Mouse (Mus musculus) effector memory CD4-positive, alpha-beta T cell, adult 7 months (primary cell): ENCODE results near the gene C2cd6. TPM values are rescaled to one million over a fixed set of nuclear protein-coding genes. Genes with fewer than 3 reads are reported as not detected.

Source experiments
- polyA plus RNA-seq: library from polyadenylated mRNA; unstranded; fragments of 100-300 nt; shearing (Covaris generic); gene quantifications from one replicate; pipeline ENCODE4 v1.2.1, GENCODE M21; 2017

Gene C2cd6
- polyA plus RNA-seq: 0.17 TPM

DNA sequence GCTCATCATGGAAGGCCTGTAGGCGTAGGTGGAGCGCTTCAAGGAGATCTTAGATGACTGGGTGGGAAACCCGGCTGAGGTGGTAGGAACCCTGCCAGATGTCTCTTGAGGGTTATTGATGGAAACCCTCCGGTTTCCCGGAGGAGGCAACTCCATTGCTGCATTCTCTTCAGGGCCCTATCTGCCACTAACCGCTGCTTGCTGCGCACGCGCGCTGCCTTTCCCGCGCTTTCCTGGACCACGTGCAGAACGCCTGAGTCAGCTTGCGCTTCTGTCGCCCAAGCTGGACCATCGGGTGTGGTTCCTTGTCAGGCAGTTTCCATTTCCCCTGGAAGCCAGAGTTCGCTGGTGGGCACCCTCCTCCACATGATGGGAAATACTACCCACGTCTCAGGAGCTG lies at the start of gene C2cd6:
TSS of gene C2cd6 (minus strand) at position 196 of the 400 bp plus-strand sequence.

DNA sequence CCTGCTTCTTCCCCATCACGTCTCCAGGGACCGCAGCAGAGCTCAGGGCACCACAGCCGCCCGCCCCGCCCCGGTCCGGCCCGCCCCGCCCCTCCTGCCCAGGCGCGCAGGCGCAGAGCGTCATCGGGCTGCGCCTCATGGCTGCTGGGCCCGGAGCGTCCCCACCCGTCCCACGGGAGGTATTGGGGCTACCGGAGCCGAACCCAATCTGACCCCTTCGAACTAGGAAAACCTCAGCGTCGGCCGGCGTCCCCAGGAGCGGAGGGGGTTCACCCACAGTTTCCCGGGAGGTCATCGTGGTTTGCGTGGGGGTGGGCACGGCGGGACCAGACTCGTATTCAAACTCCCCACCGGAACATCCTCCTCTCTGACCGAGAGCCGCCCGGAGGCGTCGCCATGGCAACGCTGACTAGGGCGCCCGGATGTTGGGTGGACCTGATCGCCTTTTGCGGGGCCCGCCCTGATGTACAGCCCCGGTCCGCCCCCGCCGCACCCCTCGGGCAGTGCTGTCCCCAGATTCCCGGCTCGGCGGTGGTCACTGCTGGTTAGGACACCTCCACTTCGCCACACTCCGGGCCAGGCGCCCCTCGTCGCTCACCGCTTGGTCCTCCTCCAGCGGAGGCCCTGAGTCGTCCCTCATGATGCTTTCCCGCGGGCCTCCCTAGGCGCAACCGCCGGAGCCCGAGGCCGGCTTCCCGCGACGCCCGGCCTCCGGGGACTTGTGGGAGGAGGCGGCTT lies 25.2 kb upstream of the C2cd6 start, which contains the start of gene Tmem237:
TSS of gene Tmem237 (minus strand) at position 689 of the 738 bp plus-strand sequence.

Other genes with a start within 250 kb of the C2cd6 start
- 40.2 TPM for gene Trak2, start 121.5 kb downstream of the C2cd6 start, polyA plus RNA-seq
- 11.5 TPM for gene Stradb, start 121.4 kb downstream of the C2cd6 start, polyA plus RNA-seq
- 8.7 TPM for gene Tmem237, start 25.5 kb upstream of the C2cd6 start, polyA plus RNA-seq
- gene Mpp4, start 68.5 kb upstream of the C2cd6 start, polyA plus RNA-seq: not detected
- 14.6 TPM for gene Als2, start 142.3 kb upstream of the C2cd6 start, polyA plus RNA-seq
- gene Cdk15, start 162.0 kb upstream of the C2cd6 start, polyA plus RNA-seq: not detected